Mouse (Mus musculus) layer of hippocampus, adult 18-20 months (tissue): ENCODE measurements at regions not wholly inside any gene's neighbourhood (a gene's known extent, or its start where the extent isn't known, plus 50 kb on each side); places are given as distances from the start of the nearest gene placed in this dataset.

Experiments used
- DNase-seq, 2 experiments: peaks; one replicate each; pipeline ENCODE4 v3.0.0; 2022; ENCODE audit warnings: low spot score in 2 of 2

DNA sequence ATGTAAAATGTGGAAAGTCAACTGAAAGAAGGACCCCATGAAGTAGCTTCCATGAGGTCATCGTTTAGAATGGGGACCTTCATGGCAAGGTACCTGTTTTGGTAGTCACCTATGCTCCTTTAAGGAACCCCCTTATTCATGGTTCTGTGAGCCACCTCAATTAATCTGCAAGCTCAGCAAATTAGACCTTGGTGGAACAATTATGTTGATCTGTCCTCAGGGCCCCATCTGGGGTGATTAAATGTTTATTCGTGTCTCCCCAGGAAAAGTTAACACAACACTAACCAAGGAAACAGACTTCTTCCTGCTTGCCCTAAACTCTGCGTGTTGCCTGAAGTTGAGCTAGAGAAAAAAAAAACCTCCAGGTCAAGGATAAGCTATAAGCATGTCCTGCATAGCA is 175.9 kb upstream of the Lmcd1 start:
- DNase-seq, result no peak

DNA sequence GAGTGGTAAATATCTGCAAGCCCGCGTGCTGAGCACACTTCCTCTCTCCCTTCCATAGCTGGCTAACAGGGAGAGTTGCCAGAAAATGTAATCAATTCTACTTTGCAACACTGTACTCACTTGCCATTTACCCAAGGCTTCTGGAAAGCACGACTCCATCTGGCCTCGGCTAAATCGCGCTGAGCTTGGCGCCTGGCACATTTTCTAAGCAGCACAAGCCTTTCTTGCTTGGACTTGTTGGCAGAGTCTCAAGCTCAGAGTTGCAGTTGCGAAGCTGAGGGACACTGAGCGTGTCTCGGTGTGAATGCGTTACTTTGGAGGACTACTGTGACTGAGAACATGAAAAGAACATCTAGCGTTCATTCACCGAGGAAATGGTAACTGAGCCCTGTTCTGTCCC is 164.9 kb upstream of the Lmcd1 start:
- peak; percentile 74 to 80 for DNase-seq

DNA sequence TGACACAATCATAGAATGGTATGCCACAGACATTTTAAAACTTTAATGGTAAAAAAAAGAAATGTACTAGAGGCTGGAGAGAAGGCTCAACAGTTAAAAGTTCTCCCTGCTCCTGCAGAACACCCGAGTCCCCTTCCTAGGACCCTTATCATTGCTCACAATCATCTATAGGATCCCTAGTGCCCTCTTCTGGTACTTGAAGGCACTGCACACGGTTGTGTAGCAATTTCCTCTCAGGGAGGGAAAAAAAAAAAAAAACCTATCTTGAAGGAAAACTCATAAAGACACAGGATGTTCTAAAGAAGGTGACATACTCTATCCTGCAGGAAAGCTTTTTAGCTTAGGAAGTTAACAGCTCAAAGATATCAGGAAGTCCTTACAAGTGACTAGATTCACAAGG is 154.4 kb upstream of the Lmcd1 start:
- no peak for DNase-seq

DNA sequence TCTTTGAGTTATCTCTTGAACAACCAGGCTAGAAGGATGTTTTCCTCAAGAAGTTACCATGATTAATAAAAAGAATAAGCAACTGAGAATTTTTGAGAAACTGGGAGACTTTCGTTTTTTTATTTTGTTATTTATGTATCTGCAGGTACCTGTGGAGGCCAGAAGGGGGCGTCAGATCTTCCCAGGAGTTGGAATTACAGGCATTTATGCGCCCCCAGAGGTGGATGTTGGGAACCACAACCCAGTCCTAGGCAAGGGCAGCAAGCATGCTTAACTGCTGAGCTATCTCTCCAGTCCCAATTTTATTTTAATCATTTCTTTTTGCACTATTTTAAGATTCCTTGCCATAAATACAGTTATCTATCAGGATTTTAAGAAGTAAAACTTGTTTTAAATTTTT is 140.0 kb upstream of the Lmcd1 start:
- peak in 1 of 2 experiments; percentile 8 for DNase-seq

DNA sequence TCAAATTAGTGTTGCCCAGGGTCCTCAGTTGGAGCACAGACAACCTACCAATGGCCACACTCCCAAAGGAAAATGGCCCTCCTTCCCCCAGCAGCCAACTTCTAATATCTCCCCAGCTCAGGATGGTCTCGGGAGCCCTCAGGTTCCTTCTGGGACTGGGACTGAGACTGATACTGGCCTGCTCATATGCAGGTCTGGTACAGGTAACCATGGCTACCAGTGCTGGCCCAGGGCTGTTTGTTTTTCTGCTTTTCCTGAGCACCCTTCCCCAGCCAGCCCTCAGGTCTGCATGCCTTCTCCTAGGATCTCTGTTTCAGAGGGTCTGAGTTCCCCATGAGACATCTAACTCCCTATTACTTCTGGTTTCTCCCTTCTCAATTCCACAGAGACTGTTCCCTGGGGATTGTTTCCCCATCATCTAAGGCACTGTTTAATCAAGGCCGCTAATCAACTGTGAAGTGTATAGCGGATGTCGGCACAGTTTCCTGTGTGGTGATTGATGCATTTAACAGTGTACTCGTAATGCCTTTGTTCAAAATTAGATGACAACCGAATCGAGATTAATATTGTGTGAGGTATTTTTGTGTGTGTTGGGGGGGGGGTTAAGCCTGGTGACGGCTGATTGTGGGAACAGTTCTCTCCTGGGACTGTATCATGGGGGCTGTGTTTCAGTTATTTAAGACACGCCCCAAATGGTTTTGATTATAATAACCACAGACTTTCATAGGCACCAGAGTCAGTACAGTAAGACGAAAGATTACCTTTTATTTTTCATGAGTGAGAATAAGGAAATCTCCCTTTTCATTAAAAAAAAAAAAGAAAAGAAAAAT is 120.8 kb upstream of the Lmcd1 start:
- DNase-seq, result no peak

DNA sequence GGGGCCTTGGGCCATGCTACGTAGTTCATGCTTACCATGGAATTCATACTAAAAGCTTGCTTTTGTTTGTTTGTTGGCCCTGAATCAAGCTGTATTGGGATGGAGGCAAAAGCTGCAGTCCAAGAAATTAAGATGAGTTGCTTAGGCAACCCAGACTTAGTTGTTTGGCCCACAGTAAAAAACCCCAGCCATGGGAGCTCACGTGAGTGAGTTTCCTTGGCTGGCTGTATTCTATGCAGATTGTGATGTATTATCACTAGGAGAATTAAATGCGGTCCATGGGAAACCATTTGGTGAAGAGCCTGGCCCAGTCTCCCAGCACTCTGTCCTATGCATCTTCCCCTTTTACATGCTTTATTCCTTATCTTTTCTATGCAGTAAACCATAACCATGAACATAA is 106.1 kb upstream of the Lmcd1 start:
- no peak for DNase-seq

DNA sequence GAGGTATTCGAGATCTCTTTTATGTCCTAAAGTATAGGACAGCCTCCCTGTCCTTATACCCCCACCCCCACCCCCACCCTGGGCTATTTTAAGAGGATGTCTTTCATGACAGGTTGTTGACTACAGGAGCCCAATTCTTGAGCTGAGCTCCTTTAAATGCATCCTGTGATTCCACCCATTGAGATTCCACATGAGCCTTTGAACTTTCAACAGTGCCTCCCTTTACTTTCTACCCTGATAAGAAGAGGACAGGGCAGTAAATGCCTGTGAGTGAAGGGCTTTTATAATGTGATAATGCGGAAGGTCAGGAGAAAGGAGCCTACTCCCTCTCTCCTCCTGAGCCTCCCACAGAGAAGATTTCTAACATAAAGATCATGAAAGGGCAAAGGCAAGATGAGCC is 97.2 kb upstream of the Lmcd1 start:
- DNase-seq, result no peak

DNA sequence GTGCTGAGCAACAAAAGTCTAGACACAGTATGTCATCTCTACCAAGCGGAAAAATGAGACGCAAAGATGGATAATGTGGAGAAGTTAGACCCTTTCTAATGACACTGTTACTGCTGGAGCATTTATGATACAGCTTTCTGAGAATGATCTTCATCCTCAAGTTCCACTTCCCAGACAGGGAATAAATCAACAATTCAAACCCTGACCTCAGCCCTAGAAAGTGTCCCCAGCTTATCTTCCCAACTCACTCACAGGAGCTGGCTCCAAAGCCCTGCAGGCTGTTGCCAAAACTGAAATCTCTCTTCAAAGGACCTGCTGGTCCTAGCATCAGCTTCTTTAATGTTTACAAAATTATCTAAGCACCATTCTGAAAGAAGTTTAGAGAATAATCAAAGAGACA is 85.9 kb upstream of the Lmcd1 start:
- no peak for DNase-seq

DNA sequence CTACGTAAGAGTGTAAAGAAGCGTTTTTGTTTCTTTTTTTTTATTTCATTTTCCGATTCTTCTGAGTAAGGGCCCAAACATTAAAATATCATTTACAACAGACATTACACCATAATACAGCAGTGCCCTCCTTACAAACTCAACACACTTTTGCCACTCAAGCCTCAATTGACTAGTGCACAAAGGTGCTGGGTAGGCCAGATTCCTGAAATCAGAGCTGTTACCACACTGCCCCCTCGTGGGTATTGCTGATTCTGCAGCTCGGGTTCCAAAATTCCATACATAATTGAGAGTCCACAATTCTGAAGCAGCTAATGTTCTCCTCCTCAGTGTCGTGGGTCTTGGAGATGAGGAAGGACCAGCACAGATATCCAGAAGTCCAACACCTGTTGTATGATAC is 82.5 kb upstream of the Lmcd1 start:
- DNase-seq, result peak; percentile 69 to 90

DNA sequence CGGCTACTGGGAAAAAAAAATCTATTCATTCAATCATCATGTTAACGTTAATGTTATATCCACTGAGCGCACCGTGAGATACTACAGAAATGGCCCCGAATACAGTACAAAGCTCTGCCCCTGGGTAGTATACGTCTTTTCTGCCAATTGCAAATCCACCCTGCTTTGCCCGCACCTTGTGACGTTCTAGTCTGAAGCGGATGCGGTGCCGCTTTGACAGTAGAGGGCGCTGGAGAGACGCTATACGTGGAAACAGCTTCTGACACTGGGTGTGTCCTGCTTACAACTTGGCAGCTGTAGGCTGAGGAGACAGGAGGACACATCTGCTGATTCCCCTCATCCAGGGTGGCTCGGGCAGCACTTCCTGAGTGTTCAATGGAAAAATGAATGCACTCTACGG is 76.1 kb upstream of the Lmcd1 start:
- peak; percentile 80 to 91 for DNase-seq

DNA sequence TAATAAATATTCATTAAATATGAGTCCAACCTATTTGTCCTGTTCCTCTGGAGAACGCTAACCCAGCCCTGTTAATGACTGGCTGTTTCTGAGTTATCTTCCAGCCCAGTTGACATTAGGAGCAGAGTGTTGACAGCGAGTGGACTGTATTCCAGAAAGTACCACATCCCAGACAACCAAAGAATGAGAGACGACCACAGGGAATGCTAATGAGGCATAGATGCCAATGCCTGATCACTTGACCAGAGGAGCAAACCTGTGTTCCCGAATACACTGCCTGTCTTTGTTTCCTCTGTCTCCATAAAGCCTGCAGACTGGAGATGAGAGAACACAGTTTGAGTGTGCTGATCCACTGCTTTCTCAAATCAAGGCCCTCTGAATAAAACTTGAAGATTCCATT is 74.3 kb upstream of the Lmcd1 start:
- DNase-seq, result no peak

DNA sequence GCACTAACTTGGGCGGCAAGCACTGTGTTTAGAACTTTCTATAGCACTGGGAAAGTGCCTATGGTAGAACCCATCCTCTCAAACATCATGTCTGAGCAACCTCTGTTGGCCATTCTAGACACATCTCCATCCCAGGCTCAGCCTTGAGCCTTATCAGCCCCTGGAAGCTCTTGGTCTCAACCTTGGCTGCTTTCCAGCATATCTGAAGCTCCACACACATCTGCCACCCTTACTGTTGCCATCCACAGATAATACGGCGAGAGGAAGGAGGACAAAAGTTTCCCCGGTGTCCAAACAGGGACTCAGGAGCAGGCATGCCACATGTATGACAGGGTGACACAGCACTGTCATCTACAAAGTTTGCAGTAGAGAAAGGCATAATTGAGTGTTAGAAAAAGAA is 71.4 kb upstream of the Lmcd1 start:
- DNase-seq, result no peak

DNA sequence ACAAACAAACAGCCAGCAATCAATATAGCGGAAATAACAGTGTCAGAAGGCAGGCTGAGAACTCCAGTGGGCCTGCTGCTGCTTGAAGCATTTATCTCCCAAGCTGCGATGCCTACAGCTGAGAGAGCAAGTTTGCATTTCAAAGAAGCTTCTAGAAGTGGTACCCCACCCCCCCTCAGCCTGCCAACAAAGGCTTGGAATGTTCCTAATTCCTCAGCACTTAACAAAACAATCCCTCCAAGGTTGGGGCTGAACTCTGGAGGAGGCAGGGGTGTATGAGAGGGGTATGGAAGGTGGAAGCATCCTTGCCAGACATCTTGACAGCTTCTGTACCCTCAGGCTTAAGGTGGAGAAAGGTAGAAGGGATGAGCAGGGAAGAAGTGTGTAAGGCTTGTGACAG is 70.2 kb upstream of the Lmcd1 start:
- no peak for DNase-seq

DNA sequence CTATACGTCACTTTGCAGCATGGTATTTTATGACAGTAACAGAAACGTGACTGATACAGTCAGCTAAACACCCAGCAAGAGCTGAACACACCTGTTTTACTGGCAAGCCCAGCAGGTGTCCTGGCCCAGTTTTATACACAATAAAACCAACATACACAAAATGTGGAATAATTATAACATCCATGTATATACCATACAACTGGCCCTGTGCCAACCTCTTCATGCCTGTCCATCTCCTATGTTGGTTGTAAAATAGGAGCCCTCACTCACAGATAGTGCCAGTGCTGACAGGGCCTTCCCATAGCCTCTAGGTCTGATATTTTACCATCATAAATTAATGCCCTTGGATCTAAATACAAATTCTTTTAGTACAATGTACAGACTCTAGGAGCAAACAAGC is 68.6 kb upstream of the Lmcd1 start:
- DNase-seq, result no peak

DNA sequence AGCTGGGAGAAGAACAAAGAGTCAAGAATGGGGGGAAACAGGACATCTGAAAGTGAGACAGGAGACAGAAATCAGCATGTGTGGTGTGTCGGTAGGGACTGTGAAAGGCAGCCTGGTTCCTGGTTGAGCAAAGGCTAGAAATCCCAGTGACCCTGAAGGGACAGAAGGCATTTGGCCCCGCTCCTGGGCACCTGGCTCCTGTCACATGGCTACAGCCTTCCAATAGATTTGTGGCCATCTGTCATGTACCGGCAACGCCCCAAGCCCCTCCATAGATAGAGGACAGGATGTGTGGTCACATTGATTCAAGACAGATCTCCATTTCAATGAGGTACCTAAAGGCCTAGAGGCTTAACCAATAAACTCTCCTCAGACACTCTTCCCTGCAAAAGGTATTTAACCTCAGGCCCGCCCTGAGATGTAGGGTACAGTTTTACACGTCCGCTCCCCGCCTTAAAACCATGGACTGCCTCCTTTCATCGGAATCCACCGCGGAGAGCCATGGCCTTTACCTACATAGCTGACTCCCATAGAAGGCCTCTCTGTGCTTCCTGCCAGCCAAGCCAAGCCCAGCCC is 68.0 kb upstream of the Lmcd1 start:
- DNase-seq, result no peak

DNA sequence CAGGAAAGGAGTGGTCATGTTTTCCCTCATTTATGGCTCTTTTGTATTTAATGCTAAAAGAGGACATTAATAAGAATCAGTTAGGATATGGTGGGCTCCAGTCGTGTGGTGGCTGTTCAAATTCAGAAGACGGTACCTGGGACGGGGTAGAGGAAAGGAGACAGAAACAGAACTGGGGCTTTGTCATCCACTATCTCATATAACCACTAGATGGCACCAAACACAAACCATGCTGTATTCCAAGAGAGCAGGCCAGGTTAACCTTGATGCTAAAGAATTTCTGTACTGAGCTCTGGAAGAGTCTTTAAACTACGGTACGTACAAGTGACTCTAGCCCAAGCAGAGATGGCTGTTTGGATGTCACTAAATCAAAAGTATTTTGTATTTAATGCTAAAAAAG is 66.3 kb upstream of the Lmcd1 start:
- DNase-seq, result peak in 1 of 2 experiments; percentile 71

DNA sequence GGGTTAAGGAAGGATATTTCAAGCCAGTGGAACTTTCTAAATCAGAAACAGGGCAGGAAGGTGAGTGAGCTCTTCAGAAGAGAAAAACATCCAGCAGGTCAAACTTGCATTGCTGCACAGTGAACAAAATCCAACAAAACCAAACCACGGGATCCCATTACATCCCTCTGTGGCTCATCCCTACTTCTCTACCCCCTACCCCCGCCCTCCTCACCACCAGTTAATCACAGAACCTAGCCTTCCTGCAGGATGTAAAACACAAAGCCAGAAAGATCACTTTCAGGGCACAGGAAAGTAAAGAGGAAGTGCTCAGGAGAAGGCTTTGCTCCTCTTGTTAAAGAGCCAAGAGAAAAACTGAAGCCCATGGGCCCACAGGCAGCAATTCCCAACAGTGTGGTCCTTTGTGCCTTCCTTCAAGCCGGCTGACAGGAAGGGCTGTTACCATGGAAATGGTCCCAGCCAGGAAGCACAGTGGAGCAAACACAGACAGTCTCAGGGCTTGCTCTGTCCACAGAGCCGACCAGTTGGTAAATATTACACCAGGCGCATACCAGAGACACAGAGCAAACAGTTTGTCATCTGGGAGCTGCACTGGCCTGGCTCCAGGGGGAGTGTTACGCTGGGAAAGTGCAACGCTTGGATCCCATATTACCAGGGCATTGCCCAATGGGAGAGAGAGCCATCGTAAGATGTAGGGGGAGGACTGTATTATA is 63.2 kb upstream of the Lmcd1 start:
- DNase-seq, result no peak

DNA sequence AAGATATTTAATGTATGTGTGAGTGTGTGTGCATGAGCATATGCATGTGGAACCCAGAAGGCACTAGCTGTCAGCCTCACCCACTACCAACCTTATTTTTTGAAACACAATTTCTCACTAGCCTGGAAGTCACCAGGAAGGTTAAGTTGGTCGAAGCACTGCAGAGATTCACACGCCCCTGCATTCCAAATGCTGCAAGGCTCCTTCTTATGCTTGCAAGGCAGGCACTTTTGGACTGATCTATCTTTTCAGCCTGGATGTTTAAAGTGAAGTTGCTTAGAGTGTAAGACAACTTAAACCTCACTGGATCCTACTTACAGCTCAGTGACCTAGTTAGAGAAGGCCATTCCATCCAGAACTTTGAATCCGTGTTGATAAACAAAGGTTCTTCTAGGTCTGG is 56.7 kb upstream of the Lmcd1 start:
- no peak for DNase-seq

DNA sequence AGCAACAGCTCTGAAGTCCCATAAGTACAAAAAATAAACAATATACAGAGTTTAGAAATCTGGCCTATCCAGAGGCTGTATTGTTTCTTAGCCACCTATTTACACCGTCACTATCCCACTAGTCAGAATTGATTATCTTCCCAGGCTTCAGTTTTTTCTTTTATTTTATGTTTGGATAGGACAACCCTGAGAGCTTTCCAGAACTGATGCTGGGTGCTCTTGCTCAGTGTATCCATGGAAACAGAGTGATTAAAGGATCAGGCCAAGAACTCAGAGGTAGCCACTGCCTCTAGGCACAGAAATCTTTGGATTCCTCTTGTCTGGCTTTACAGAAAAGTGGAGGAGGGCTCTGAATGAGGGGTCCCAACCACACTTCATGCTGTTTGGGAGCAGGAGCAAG is 55.3 kb upstream of the Lmcd1 start:
- DNase-seq, result no peak

DNA sequence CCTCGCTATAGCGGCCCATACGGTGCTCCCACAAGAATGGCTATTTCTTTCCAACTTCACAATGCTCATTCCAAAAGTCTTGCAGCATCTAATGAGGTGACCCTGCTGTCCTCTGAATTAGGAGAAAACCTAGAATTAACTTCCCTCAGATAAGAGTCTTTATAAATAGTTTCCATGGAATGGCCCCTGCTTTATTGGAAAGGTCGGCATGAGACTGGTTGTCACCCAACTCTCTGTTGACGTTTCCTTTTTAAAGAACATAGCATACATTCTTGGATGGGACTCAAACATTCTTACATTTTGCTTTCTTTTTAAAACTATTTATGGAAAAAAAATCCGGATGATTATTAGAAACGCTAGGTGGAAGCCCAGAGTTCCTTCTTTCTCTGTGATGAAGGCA is 53.9 kb upstream of the Lmcd1 start:
- no peak for DNase-seq

DNA sequence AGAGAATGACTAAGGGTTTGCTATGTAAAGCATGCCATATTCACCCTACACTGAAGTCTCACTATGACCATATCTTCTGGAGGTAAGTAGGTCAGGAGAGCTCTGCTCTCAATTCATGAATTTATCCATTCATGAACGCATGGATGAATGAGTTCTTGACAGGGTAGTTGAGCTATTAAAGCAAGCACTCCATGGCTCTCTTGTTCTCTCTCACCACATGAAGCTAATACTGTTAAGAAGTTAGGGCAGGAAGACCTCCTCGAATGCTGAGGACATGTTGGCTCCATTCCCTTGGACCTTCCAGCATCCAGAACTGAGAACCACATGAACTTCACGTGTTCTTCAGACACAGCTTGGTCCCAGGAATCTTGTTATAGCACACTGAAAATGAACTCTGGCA is 53.4 kb upstream of the Lmcd1 start:
- no peak for DNase-seq

DNA sequence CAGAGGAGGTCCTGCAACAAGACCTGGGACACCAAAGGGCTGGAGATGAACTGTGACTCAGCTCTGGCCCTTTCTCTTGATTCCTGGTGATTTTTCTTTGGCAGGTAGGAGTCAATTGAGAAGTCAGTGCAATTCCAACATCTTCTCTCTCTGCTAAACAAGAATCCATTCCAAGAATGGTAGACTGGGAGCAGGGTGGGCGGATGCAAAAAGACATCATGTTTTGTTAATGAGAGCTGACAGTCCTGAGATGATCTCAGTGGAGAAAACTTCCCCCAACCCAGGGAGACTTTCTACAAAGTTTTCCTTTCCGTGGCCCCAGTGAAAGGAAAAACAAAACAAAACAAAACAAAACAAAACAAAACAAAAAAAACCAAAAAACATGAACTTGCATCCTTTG is 52.2 kb upstream of the Lmcd1 start:
- no peak for DNase-seq

DNA sequence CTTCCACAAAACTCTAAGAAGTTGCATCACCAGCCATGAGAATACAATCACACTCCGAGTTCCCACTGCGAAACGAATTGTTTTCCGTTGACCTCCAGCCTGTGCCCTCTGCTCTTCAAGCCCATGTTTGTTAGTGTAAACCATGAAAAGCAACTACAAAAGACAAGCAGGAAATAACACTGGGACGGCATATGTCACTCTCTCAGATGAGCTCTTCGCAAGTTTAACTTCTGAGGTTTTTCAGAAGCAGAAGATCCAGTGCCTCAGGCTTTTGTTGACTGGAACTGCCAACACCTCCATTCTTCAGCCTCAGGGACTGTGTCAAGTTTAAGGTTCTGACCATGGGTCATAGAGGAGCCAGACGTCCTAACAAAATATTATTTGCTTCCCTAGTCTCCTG is 50.2 kb upstream of the Lmcd1 start:
- DNase-seq, result no peak
